Mouse (Mus musculus): Measurements from ENCODE around the gene Enc1. TPM values are rescaled to one million over a fixed set of nuclear protein-coding genes. Genes with fewer than 3 reads are reported as not detected.
A peak's percentile ranks its signal among the peaks of the same experiment; 100 is the strongest.

Enc1 gene
- polyA plus RNA-seq, 1 experiment from 2014 or later, result 6.0 TPM

GRCm38 (mm10) chr13:97207472-97208111, 33.3 kb upstream of the Enc1 start:
- Histone ChIP-seq H3K36me3 (no peaks in the 10 kb centered on the region), H3K4me2 (replicated peaks) (no peak overlapping the region), H3K9ac (no peak overlapping the region), H3K27ac (no peak overlapping the region), H3K4me3 (replicated peaks) (no peak overlapping the region), H3K4me1 (replicated peaks) (peaks cover 7% of the 10 kb centered on the region), H3K9me3 (no peaks in the 10 kb centered on the region), H3K27me3 (replicated peaks) (no peaks in the 10 kb centered on the region)
- no peak for ATAC-seq
- WGBS, result 71% methylated on average over 7 of the region's 7 CpGs

GRCm38 (mm10) chr13:97208112-97208478, 32.8 kb upstream of the Enc1 start:
- no peak overlapping the region for H3K4me3 ChIP-seq (replicated peaks)
- 0 out of 2 replicates have a peak, but pooled peaks have one; percentile 21 for ATAC-seq
- peaks cover 7% of the 10 kb centered on the region for H3K4me1 ChIP-seq (replicated peaks)
- WGBS, result 45% methylated on average over 7 of the region's 7 CpGs
- no peak overlapping the region for H3K9ac ChIP-seq
- no peak overlapping the region for H3K4me2 ChIP-seq (replicated peaks)
- no peaks in the 10 kb centered on the region for H3K36me3 ChIP-seq
- H3K27me3 ChIP-seq (replicated peaks), result no peaks in the 10 kb centered on the region
- H3K27ac ChIP-seq, result no peak overlapping the region
- no peaks in the 10 kb centered on the region for H3K9me3 ChIP-seq

- ATAC-seq, result no peak
- H3K9me3 ChIP-seq, result no peaks in the 10 kb centered on the region
- H3K27ac ChIP-seq, result no peak overlapping the region
- no peak overlapping the region for H3K4me3 ChIP-seq (replicated peaks)
- WGBS, result 59% methylated on average over 3 of the region's 3 CpGs
- H3K36me3 ChIP-seq, result no peaks in the 10 kb centered on the region
- H3K27me3 ChIP-seq (replicated peaks), result no peaks in the 10 kb centered on the region
- no peak overlapping the region for H3K4me2 ChIP-seq (replicated peaks)
- H3K9ac ChIP-seq, result no peak overlapping the region
- H3K4me1 ChIP-seq (replicated peaks), result peaks cover 7% of the 10 kb centered on the region
These were observed 32.4 kb upstream of the Enc1 start for GRCm38 (mm10) chr13:97208500-97209010.

- Histone ChIP-seq H3K4me1 (replicated peaks) (no peaks in the 10 kb centered on the region), H3K27ac (no peak overlapping the region), H3K27me3 (replicated peaks) (no peaks in the 10 kb centered on the region), H3K36me3 (no peaks in the 10 kb centered on the region), H3K4me2 (replicated peaks) (no peak overlapping the region), H3K4me3 (replicated peaks) (no peak overlapping the region), H3K9ac (no peak overlapping the region), H3K9me3 (no peaks in the 10 kb centered on the region)
- ATAC-seq, result no peak
- WGBS, result 67% methylated on average over 3 of the region's 3 CpGs
These were observed 26.2 kb upstream of the Enc1 start for GRCm38 (mm10) chr13:97214583-97215268.

GRCm38 (mm10) chr13:97215563-97215962, 25.3 kb upstream of the Enc1 start:
- no peaks in the 10 kb centered on the region for H3K27me3 ChIP-seq (replicated peaks)
- no peak overlapping the region for H3K9ac ChIP-seq
- no peak for ATAC-seq
- no peaks in the 10 kb centered on the region for H3K9me3 ChIP-seq
- no peak overlapping the region for H3K27ac ChIP-seq
- no peaks in the 10 kb centered on the region for H3K36me3 ChIP-seq
- H3K4me1 ChIP-seq (replicated peaks), result no peaks in the 10 kb centered on the region
- no peak overlapping the region for H3K4me3 ChIP-seq (replicated peaks)
- 66% methylated on average over 4 of the region's 4 CpGs for WGBS
- no peak overlapping the region for H3K4me2 ChIP-seq (replicated peaks)

GRCm38 (mm10) chr13:97216196-97216595, 24.7 kb upstream of the Enc1 start:
- Histone ChIP-seq H3K4me1 (replicated peaks) (no peaks in the 10 kb centered on the region), H3K27me3 (replicated peaks) (no peaks in the 10 kb centered on the region), H3K36me3 (no peaks in the 10 kb centered on the region), H3K4me2 (replicated peaks) (no peak overlapping the region), H3K9me3 (no peaks in the 10 kb centered on the region), H3K4me3 (replicated peaks) (no peak overlapping the region), H3K27ac (no peak overlapping the region), H3K9ac (no peak overlapping the region)
- no peak for ATAC-seq
- 51% methylated on average over 5 of the region's 5 CpGs for WGBS

- Histone ChIP-seq H3K4me2 (replicated peaks) (no peak overlapping the region), H3K4me1 (replicated peaks) (peaks cover under 1% of the 10 kb centered on the region; the same call in 1 of the 2 replicates), H3K27ac (no peak overlapping the region), H3K4me3 (replicated peaks) (no peak overlapping the region), H3K9me3 (no peaks in the 10 kb centered on the region), H3K36me3 (no peaks in the 10 kb centered on the region), H3K9ac (no peak overlapping the region), H3K27me3 (replicated peaks) (no peaks in the 10 kb centered on the region)
- ATAC-seq, result no peak
- 89% methylated on average over 3 of the region's 3 CpGs for WGBS
These were observed 20.9 kb upstream of the Enc1 start for GRCm38 (mm10) chr13:97220022-97220421.

- peak; percentile 35; the same call in 1 of the 2 replicates for ATAC-seq
- H3K9me3 ChIP-seq, result no peaks in the 10 kb centered on the region
- WGBS, result 51% methylated on average over 8 of the region's 8 CpGs
- H3K4me1 ChIP-seq (replicated peaks), result peaks cover 3% of the 10 kb centered on the region; the same call in 1 of the 2 replicates
- no peak overlapping the region for H3K27ac ChIP-seq
- no peak overlapping the region for H3K4me2 ChIP-seq (replicated peaks)
- no peaks in the 10 kb centered on the region for H3K36me3 ChIP-seq
- no peak overlapping the region for H3K9ac ChIP-seq
- no peak overlapping the region for H3K4me3 ChIP-seq (replicated peaks)
- H3K27me3 ChIP-seq (replicated peaks), result no peaks in the 10 kb centered on the region
These were observed 17.0 kb upstream of the Enc1 start for GRCm38 (mm10) chr13:97223856-97224255.

GRCm38 (mm10) chr13:97224341-97224982, 16.4 kb upstream of the Enc1 start:
- Histone ChIP-seq H3K9ac (no peak overlapping the region), H3K36me3 (no peaks in the 10 kb centered on the region), H3K4me1 (replicated peaks) (peaks cover 3% of the 10 kb centered on the region; the same call in 1 of the 2 replicates), H3K27me3 (replicated peaks) (no peaks in the 10 kb centered on the region), H3K27ac (no peak overlapping the region), H3K4me2 (replicated peaks) (no peak overlapping the region), H3K4me3 (replicated peaks) (no peak overlapping the region), H3K9me3 (no peaks in the 10 kb centered on the region)
- 46% methylated on average over 10 of the region's 10 CpGs for WGBS
- peak; percentile 92 for ATAC-seq

GRCm38 (mm10) chr13:97225130-97225529, 15.8 kb upstream of the Enc1 start:
- no peaks in the 10 kb centered on the region for H3K9me3 ChIP-seq
- H3K27me3 ChIP-seq (replicated peaks), result no peaks in the 10 kb centered on the region
- H3K36me3 ChIP-seq, result no peaks in the 10 kb centered on the region
- no peak overlapping the region for H3K4me3 ChIP-seq (replicated peaks)
- H3K4me2 ChIP-seq (replicated peaks), result 0 out of 2 replicates have a peak overlapping the region, but pooled peaks have one; percentile 6
- peaks cover 3% of the 10 kb centered on the region; the same call in 1 of the 2 replicates for H3K4me1 ChIP-seq (replicated peaks)
- 49% methylated on average over 17 of the region's 17 CpGs for WGBS
- peak; percentile 23; the same call in 1 of the 2 replicates for ATAC-seq
- H3K9ac ChIP-seq, result no peak overlapping the region
- H3K27ac ChIP-seq, result no peak overlapping the region

GRCm38 (mm10) chr13:97227795-97228194, 13.1 kb upstream of the Enc1 start:
- WGBS, result 94% methylated on average over 3 of the region's 3 CpGs
- Histone ChIP-seq H3K9me3 (no peaks in the 10 kb centered on the region), H3K36me3 (no peaks in the 10 kb centered on the region), H3K4me1 (replicated peaks) (peaks cover 3% of the 10 kb centered on the region; the same call in 1 of the 2 replicates), H3K27me3 (replicated peaks) (no peaks in the 10 kb centered on the region), H3K27ac (no peak overlapping the region), H3K4me3 (replicated peaks) (no peak overlapping the region), H3K9ac (no peak overlapping the region), H3K4me2 (replicated peaks) (no peak overlapping the region)
- no peak for ATAC-seq

GRCm38 (mm10) chr13:97230101-97230500, 10.8 kb upstream of the Enc1 start:
- H3K36me3 ChIP-seq, result no peaks in the 10 kb centered on the region
- H3K4me3 ChIP-seq (replicated peaks), result no peak overlapping the region
- no peak overlapping the region for H3K9ac ChIP-seq
- peaks cover 1% of the 10 kb centered on the region; the same call in 1 of the 2 replicates for H3K4me1 ChIP-seq (replicated peaks)
- H3K4me2 ChIP-seq (replicated peaks), result no peak overlapping the region
- H3K27ac ChIP-seq, result no peak overlapping the region
- no peaks in the 10 kb centered on the region for H3K27me3 ChIP-seq (replicated peaks)
- 75% methylated on average over 3 of the region's 3 CpGs for WGBS
- H3K9me3 ChIP-seq, result no peaks in the 10 kb centered on the region
- ATAC-seq, result no peak
